Mouse (Mus musculus): ENCODE results near the gene Hoxa7. TPM values are rescaled to one million over a fixed set of nuclear protein-coding genes. Genes with fewer than 3 reads are reported as not detected.
A peak's percentile ranks its signal among the peaks of the same experiment; 100 is the strongest.

Hoxa7 gene
- polyA plus RNA-seq, 1 experiment from 2014 or later, result 13.9 TPM

DNA sequence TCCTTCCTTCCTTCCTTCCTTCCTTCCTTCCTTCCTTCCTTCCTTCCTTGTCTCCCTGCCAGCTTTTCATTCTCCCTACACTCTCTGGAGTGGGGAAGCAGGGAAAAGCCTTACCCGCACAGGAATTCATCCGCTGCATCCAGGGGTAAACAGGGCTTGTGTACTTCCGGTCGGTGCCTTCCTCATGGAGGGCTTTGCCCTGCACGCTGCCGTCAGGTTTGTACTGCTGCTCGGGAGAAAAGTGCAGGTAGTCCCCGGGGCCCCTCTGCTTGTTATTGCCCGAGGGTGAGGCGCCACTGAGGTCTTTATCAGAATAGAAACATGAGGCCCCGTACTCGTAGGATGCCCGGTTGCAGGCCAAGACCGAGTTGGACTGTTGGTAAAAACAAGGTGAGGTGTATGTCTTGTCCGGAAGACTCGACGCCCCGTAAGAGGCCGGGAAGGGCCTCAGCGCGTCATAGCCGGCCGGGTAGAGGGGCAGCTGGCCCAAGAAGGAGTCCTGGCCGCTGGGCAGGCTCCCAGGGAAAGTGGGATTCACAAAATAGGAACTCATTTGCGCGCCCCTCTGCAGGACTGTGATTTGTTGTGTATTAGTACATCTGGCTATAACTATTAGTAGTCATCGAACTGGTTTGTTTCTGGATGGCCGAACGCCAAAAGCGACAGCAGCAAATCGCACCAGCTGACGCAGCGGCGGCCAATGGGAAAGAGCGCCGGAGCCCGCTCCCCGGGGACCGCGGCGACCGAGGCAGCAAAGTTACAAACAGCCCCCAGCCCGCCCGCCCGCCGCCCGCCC is 13.4 kb downstream of the Hoxa7 start, which contains the start of gene Hoxa6:
Gene Hoxa6 (minus strand): TSS at position 651 of the 796 bp plus-strand sequence.
- 4% methylated on average over 47 of the region's 47 CpGs for WGBS
- no peak for ATAC-seq (ENCODE audit: insufficient number of reproducible peaks, insufficient read depth, low FRiP score, low read depth)
- Histone ChIP-seq H3K27ac (ENCODE audit: low read length) (peak within 1 kb of the TSS; percentile 81), H3K4me3 (ENCODE audit: low read depth, low read length) (peak within 1 kb of the TSS; percentile 90), H3K4me2 (replicated peaks; ENCODE audit: low read depth, low read length) (peak within 1 kb of the TSS; percentile 78), H3K9ac (replicated peaks; ENCODE audit: low read depth, low read length) (peak within 1 kb of the TSS; percentile 18), H3K9me3 (ENCODE audit: control insufficient read depth, low read depth, low read length) (no peaks in the 10 kb centered on the region), H3K36me3 (ENCODE audit: control insufficient read depth, insufficient read depth, low read length) (no peaks in the 10 kb centered on the region), H3K4me1 (ENCODE audit: control insufficient read depth, insufficient read depth, low read length) (peaks cover 3% of the 10 kb centered on the region; the same call in 1 of the 2 replicates), H3K27me3 (ENCODE audit: control insufficient read depth, insufficient read depth, low read length) (peaks cover 19% of the 10 kb centered on the region)

- peaks cover 18% of the 10 kb centered on the region for H3K27me3 ChIP-seq (ENCODE audit: control insufficient read depth, insufficient read depth, low read length)
- no peaks in the 10 kb centered on the region for H3K36me3 ChIP-seq (ENCODE audit: control insufficient read depth, insufficient read depth, low read length)
- H3K9ac ChIP-seq (replicated peaks; ENCODE audit: low read depth, low read length), result peak overlapping the region; percentile 37
- peak overlapping the region; percentile 90; the same call in 1 of the 2 replicates for H3K4me3 ChIP-seq (ENCODE audit: low read depth, low read length)
- H3K27ac ChIP-seq (ENCODE audit: low read length), result peak overlapping the region; percentile 81
- H3K9me3 ChIP-seq (ENCODE audit: control insufficient read depth, low read depth, low read length), result no peaks in the 10 kb centered on the region
- H3K4me1 ChIP-seq (ENCODE audit: control insufficient read depth, insufficient read depth, low read length), result peaks cover 3% of the 10 kb centered on the region; the same call in 1 of the 2 replicates
- H3K4me2 ChIP-seq (replicated peaks; ENCODE audit: low read depth, low read length), result peak overlapping the region; percentile 78
- no peak for ATAC-seq (ENCODE audit: insufficient number of reproducible peaks, insufficient read depth, low FRiP score, low read depth)
Observed at GRCm38 (mm10) chr6:52207684-52207976, 14.0 kb downstream of the Hoxa7 start.

GRCm38 (mm10) chr6:52206882-52207683 is 14.6 kb downstream of the Hoxa7 start:
- Histone ChIP-seq H3K4me3 (ENCODE audit: low read depth, low read length) (peak overlapping the region; percentile 90), H3K9ac (replicated peaks; ENCODE audit: low read depth, low read length) (peak overlapping the region; percentile 52), H3K4me1 (ENCODE audit: control insufficient read depth, insufficient read depth, low read length) (peaks cover 3% of the 10 kb centered on the region; the same call in 1 of the 2 replicates), H3K9me3 (ENCODE audit: control insufficient read depth, low read depth, low read length) (no peaks in the 10 kb centered on the region), H3K27ac (ENCODE audit: low read length) (peak overlapping the region; percentile 81), H3K4me2 (replicated peaks; ENCODE audit: low read depth, low read length) (peak overlapping the region; percentile 78), H3K36me3 (ENCODE audit: control insufficient read depth, insufficient read depth, low read length) (peaks cover 5% of the 10 kb centered on the region; the same call in 1 of the 2 replicates), H3K27me3 (ENCODE audit: control insufficient read depth, insufficient read depth, low read length) (peaks cover 15% of the 10 kb centered on the region)
- no peak for ATAC-seq (ENCODE audit: insufficient number of reproducible peaks, insufficient read depth, low FRiP score, low read depth)
- WGBS, result 15% methylated on average over 4 of the region's 4 CpGs

DNA sequence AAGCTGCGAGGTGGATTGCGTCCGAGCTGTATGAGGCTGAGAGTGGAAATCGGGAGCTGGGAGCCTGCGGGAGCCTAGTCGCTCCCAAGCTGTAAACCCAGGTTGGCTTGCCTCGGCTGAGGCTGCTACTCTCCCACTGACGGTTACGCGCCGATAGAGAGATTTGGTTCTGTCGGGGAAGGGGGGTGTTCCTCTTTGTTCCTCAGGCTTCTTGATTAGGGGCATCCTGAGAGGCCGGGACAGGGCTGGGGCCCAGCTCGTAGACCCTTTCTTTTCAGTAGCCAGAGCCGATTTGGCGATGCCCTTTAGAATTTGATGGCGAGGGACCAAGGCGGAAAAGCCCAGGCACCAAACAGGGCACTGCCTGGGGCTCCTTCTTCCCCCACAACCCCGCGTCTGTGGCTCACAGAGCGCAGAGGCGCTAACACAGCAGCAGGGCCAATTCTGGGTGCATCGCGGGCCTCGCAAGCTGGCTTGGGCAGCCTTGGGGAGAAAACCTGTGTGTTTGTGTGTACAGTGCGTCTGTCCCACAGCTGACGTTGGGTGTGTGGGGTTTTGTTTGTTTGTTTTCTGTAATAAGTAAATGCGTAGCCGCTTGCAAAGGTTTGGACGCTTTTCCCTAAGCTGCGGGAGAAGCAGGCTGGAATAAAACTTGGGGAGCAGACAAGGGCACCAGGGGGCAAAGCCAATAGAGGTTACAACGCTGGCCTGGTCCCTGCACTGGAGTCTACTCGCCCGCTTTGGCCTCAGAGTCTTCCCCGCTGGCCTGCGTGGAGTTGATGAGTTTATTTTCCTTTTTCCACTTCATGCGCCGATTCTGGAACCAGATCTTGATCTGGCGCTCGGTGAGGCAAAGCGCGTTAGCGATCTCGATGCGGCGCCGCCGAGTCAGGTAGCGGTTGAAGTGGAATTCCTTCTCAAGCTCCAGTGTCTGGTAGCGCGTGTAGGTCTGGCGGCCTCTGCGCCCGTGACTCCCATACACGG is 15.7 kb downstream of the Hoxa7 start:
- Histone ChIP-seq H3K9ac (replicated peaks; ENCODE audit: low read depth, low read length) (peak overlapping the region; percentile 52), H3K27ac (ENCODE audit: low read length) (peak overlapping the region; percentile 81), H3K36me3 (ENCODE audit: control insufficient read depth, insufficient read depth, low read length) (peaks cover 5% of the 10 kb centered on the region; the same call in 1 of the 2 replicates), H3K4me2 (replicated peaks; ENCODE audit: low read depth, low read length) (peak overlapping the region; percentile 78), H3K4me3 (ENCODE audit: low read depth, low read length) (peak overlapping the region; percentile 90), H3K27me3 (ENCODE audit: control insufficient read depth, insufficient read depth, low read length) (peaks cover 8% of the 10 kb centered on the region; the same call in 1 of the 2 replicates), H3K4me1 (ENCODE audit: control insufficient read depth, insufficient read depth, low read length) (peaks cover 3% of the 10 kb centered on the region; the same call in 1 of the 2 replicates), H3K9me3 (ENCODE audit: control insufficient read depth, low read depth, low read length) (no peaks in the 10 kb centered on the region)
- ATAC-seq (ENCODE audit: insufficient number of reproducible peaks, insufficient read depth, low FRiP score, low read depth), result no peak
- WGBS, result 8% methylated on average over 55 of the region's 55 CpGs

- peak overlapping the region; percentile 78 for H3K4me2 ChIP-seq (replicated peaks; ENCODE audit: low read depth, low read length)
- peaks cover 3% of the 10 kb centered on the region; the same call in 1 of the 2 replicates for H3K4me1 ChIP-seq (ENCODE audit: control insufficient read depth, insufficient read depth, low read length)
- no peaks in the 10 kb centered on the region for H3K9me3 ChIP-seq (ENCODE audit: control insufficient read depth, low read depth, low read length)
- H3K9ac ChIP-seq (replicated peaks; ENCODE audit: low read depth, low read length), result peak overlapping the region; percentile 52
- peaks cover 5% of the 10 kb centered on the region; the same call in 1 of the 2 replicates for H3K36me3 ChIP-seq (ENCODE audit: control insufficient read depth, insufficient read depth, low read length)
- 0 out of 2 replicates have a peak, but pooled peaks cover 6% of the 10 kb centered on the region for H3K27me3 ChIP-seq (ENCODE audit: control insufficient read depth, insufficient read depth, low read length)
- H3K27ac ChIP-seq (ENCODE audit: low read length), result peak overlapping the region; percentile 81
- 10% methylated on average over 14 of the region's 14 CpGs for WGBS
- peak overlapping the region; percentile 90 for H3K4me3 ChIP-seq (ENCODE audit: low read depth, low read length)
- no peak for ATAC-seq (ENCODE audit: insufficient number of reproducible peaks, insufficient read depth, low FRiP score, low read depth)
Observed at GRCm38 (mm10) chr6:52205221-52205620, 16.4 kb downstream of the Hoxa7 start.

DNA sequence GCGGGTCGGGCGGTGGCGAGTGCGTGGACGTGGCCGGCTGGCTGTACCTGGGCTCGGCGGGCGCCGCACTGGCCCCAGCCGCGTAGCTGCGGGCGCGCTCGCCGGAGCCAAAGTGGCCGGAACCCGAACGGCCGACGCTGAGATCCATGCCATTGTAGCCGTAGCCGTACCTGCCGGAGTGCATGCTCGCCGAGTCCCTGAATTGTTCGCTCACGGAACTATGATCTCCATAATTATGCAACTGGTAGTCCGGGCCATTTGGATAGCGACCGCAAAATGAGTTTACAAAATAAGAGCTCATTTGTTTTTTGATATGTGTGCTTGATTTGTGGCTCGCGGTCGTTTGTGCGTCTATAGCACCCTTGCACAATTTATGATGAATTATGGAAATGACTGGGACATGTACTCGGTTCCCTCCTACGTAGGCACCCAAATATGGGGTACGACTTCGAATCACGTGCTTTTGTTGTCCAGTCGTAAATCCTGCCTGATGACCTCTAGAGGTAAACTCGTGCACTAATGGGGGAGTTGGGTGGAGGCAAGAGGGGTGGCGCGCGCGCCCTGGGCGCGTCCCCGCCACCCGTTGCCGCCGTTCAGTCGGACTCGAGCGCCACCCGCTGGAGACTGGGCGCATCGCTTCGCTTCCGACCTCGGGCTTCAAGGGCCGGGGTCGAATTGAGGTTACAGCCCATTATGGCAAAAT is 17.5 kb downstream of the Hoxa7 start, which contains the start of gene Hoxa5:
Gene Hoxa5 (minus strand): TSS at position 538 of the 703 bp plus-strand sequence.
- WGBS, result under 1% methylated on average over 57 of the region's 65 CpGs
- Histone ChIP-seq H3K4me3 (ENCODE audit: low read depth, low read length) (peak within 1 kb of the TSS; percentile 90), H3K4me2 (replicated peaks; ENCODE audit: low read depth, low read length) (peak within 1 kb of the TSS; percentile 78), H3K4me1 (ENCODE audit: control insufficient read depth, insufficient read depth, low read length) (peaks cover 5% of the 10 kb centered on the region; the same call in 1 of the 2 replicates), H3K27me3 (ENCODE audit: control insufficient read depth, insufficient read depth, low read length) (0 out of 2 replicates have a peak, but pooled peaks cover 3% of the 10 kb centered on the region), H3K36me3 (ENCODE audit: control insufficient read depth, insufficient read depth, low read length) (peaks cover 5% of the 10 kb centered on the region; the same call in 1 of the 2 replicates), H3K9me3 (ENCODE audit: control insufficient read depth, low read depth, low read length) (no peaks in the 10 kb centered on the region), H3K27ac (ENCODE audit: low read length) (peak within 1 kb of the TSS; percentile 87), H3K9ac (replicated peaks; ENCODE audit: low read depth, low read length) (peak within 1 kb of the TSS; percentile 96)
- peak; percentile 71; the same call in 1 of the 2 replicates for ATAC-seq (ENCODE audit: insufficient number of reproducible peaks, insufficient read depth, low FRiP score, low read depth)

GRCm38 (mm10) chr6:52203371-52204049 is 18.1 kb downstream of the Hoxa7 start:
- WGBS, result 1% methylated on average over 44 of the region's 46 CpGs
- Histone ChIP-seq H3K9ac (replicated peaks; ENCODE audit: low read depth, low read length) (peak overlapping the region; percentile 96), H3K9me3 (ENCODE audit: control insufficient read depth, low read depth, low read length) (no peaks in the 10 kb centered on the region), H3K4me3 (ENCODE audit: low read depth, low read length) (peak overlapping the region; percentile 90), H3K4me2 (replicated peaks; ENCODE audit: low read depth, low read length) (peak overlapping the region; percentile 78), H3K27ac (ENCODE audit: low read length) (peak overlapping the region; percentile 87), H3K4me1 (ENCODE audit: control insufficient read depth, insufficient read depth, low read length) (peaks cover 5% of the 10 kb centered on the region; the same call in 1 of the 2 replicates), H3K27me3 (ENCODE audit: control insufficient read depth, insufficient read depth, low read length) (0 out of 2 replicates have a peak, but pooled peaks cover 3% of the 10 kb centered on the region), H3K36me3 (ENCODE audit: control insufficient read depth, insufficient read depth, low read length) (peaks cover 5% of the 10 kb centered on the region; the same call in 1 of the 2 replicates)
- no peak for ATAC-seq (ENCODE audit: insufficient number of reproducible peaks, insufficient read depth, low FRiP score, low read depth)

Measured in stomach, embryonic 14.5 days (tissue).